Mouse (Mus musculus): ENCODE measurements around the gene Syna. TPM values are rescaled to one million over a fixed set of nuclear protein-coding genes. Genes with fewer than 3 reads are reported as not detected.

Syna gene
- polyA plus RNA-seq (2015; fragmentation: Illumina TruSeq; extraction: RNeasy Lipid Tissue Mini Kit (QIAGEN cat#74804); ENCODE audit: insufficient read depth, low replicate concordance), result not detected

DNA sequence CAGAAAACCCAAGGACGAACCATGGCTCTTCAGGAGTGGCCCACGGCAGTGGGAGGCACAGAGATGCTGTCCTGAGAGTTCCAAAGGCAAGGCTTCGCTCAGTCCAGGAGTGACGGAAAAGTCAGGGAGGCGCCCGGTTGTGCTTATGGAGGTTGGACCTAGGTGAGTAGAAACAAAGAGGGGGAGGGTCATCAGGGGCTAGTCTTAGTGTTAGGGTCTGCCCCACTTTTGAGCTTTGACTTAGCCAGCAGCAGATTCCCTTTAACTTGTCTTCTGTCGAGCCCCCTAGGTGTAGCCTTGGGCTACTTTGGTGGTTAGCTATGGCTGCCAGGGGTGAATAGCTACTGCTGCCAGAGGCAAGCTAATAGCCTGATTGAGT is at the start of gene Syna:
Gene Syna (minus strand): TSS at position 101 of the 379 bp plus-strand sequence.

GRCm38 (mm10) chr5:134581146-134581545 is 21.2 kb upstream of the Syna start, which contains the start of gene Rfc2:
Rfc2 (plus strand) TSS chr5:134581366.

GRCm38 (mm10) chr5:134552110-134552972 is 7.6 kb downstream of the Syna start, which contains the start of gene Clip2:
Clip2 (minus strand) TSS chr5:134552434.

Other genes with a start within 250 kb of the Syna start
- gene Gtf2i, start 245.4 kb downstream of the Syna start, polyA plus RNA-seq (2015; fragmentation: Illumina TruSeq; extraction: RNeasy Lipid Tissue Mini Kit (QIAGEN cat#74804); ENCODE audit: insufficient read depth, low replicate concordance), result 66.6 TPM
- gene Gtf2ird1, start 103.5 kb downstream of the Syna start, polyA plus RNA-seq (2015; fragmentation: Illumina TruSeq; extraction: RNeasy Lipid Tissue Mini Kit (QIAGEN cat#74804); ENCODE audit: insufficient read depth, low replicate concordance), result 18.7 TPM
- 2.3 TPM for gene Clip2, start 7.7 kb downstream of the Syna start, polyA plus RNA-seq (2015; fragmentation: Illumina TruSeq; extraction: RNeasy Lipid Tissue Mini Kit (QIAGEN cat#74804); ENCODE audit: insufficient read depth, low replicate concordance)
- 128 TPM for gene Rfc2, start 21.2 kb upstream of the Syna start, polyA plus RNA-seq (2015; fragmentation: Illumina TruSeq; extraction: RNeasy Lipid Tissue Mini Kit (QIAGEN cat#74804); ENCODE audit: insufficient read depth, low replicate concordance)
- 160 TPM for gene Lat2, start 54.9 kb upstream of the Syna start, polyA plus RNA-seq (2015; fragmentation: Illumina TruSeq; extraction: RNeasy Lipid Tissue Mini Kit (QIAGEN cat#74804); ENCODE audit: insufficient read depth, low replicate concordance)
- 179 TPM for gene Eif4h, start 79.3 kb upstream of the Syna start, polyA plus RNA-seq (2015; fragmentation: Illumina TruSeq; extraction: RNeasy Lipid Tissue Mini Kit (QIAGEN cat#74804); ENCODE audit: insufficient read depth, low replicate concordance)
- gene Limk1, start 128.4 kb upstream of the Syna start, polyA plus RNA-seq (2015; fragmentation: Illumina TruSeq; extraction: RNeasy Lipid Tissue Mini Kit (QIAGEN cat#74804); ENCODE audit: insufficient read depth, low replicate concordance), result 9.2 TPM
- 12.5 TPM for gene Eln, start 187.2 kb upstream of the Syna start, polyA plus RNA-seq (2015; fragmentation: Illumina TruSeq; extraction: RNeasy Lipid Tissue Mini Kit (QIAGEN cat#74804); ENCODE audit: insufficient read depth, low replicate concordance)

Data from spleen, adult 10 weeks (tissue).